8 mouse cellular contexts compared by ENCODE assay signal in the genomic region with DNA sequence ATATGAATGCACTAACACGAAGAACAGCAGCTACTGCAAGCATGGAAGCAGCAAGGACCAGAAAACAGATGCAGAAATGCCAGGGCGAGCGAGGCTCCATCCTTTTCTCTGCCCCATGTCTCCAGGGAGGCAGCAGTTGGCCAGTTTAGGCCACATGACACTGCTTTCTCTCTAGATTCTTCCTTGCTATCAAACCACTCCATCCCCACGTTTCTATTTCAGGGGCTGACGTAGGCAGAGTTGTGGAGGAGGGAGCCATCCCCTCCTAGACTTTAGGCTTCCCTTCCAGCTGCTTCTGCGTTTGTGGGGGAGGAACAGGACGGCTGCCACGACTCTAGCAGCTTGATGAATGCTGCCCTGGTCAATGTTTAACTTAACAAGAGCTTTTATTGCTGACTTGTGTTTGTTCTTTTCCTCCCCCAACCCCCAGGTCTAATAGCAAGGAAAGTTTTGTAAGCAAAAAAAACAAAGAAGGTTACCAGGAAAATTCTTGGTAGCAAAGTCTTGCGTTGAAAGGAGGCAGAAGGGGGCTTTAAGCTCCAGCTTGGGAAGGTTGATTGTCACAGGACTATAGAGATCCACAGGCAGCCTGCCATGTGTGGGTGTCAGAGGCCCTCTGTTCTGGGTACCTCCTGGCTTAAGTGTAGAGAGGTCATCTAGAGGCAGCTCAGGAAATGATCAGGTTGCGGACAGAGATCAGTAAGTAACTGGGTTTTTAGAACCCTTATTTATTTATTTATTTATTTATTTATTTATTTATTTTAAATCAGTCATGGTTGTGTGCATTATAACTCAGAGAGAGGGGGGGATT.
A peak's percentile ranks its signal among the peaks of the same experiment; 100 is the strongest.
DNase-seq lines count a peak whose midpoint lies in the region; ATAC-seq and TF ChIP-seq lines count a peak whose summit lies in the region.

No protein-coding gene starts in this region.

- no peaks in the 10 kb centered on the region for H3K36me3 ChIP-seq in liver, embryonic 14.5 days (replicated peaks; ENCODE audit: control insufficient read depth, insufficient read depth, low read depth)

- TF ChIP-seq EP300 in liver, embryonic 14.5 days (IDR thresholded peaks at IDR 0.05; ENCODE audit: low read depth) = no peak

- H3K4me2 ChIP-seq in liver, embryonic 14.5 days (ENCODE audit: low read depth) = peak overlapping the region; percentile 28; the same call in 1 of the 2 replicates

- peaks cover 0 to 22% of the 10 kb centered on the region in 2 experiments; a peak in 2 of 4 replicates for H3K4me1 ChIP-seq in liver, embryonic 14.5 days (replicated peaks; ENCODE audit: control insufficient read depth in 2 of 2, insufficient read depth in 2 of 2, low read length in 1 of 2)

- H3K27ac ChIP-seq in liver, embryonic 14.5 days = no peak overlapping the region

- no peaks in the 10 kb centered on the region for H3K27me3 ChIP-seq in liver, embryonic 14.5 days (ENCODE audit: control insufficient read depth, insufficient read depth, low read length)

- no peak overlapping the region for H3K4me3 ChIP-seq in liver, embryonic 14.5 days (ENCODE audit: insufficient read depth in 1 of 2, low read depth in 2 of 2, low read length in 2 of 2)

- no peak overlapping the region for H3K9ac ChIP-seq in liver, embryonic 14.5 days (replicated peaks)

- H3K9me3 ChIP-seq in liver, embryonic 14.5 days (ENCODE audit: control insufficient read depth, low read length) = no peaks in the 10 kb centered on the region

- ATAC-seq in common myeloid progenitor, adult 5-6 weeks (replicated peaks; ENCODE audit: low read depth, poor library complexity, severe bottlenecking) = peak; percentile 34; the same call in 1 of the 2 replicates
- ATAC-seq in liver, embryonic 14.5 days (ENCODE audit: insufficient read depth) = peak; percentile 51; the same call in 1 of the 2 replicates

- DNase-seq in fibroblast of lung, adult 2 months (ENCODE audit: low read depth) = peak; percentile 34
- peak; percentile 51 to 61 for DNase-seq in heart, postnatal 36 days
- DNase-seq in layer of hippocampus, adult 18-20 months (ENCODE audit: low spot score in 2 of 2) = peak; percentile 69 to 74
- peak in 2 of 3 experiments; percentile 20 to 23 for DNase-seq in liver, embryonic 14.5 days (ENCODE audit: low read depth in 3 of 3, low spot score in 3 of 3)
- peak; percentile 74 for DNase-seq in ovary, adult 18-20 months (ENCODE audit: low spot score)
- DNase-seq in B cell, adult 2 months = no peak
- DNase-seq in adrenal gland, postnatal 25 days = no peak

- 24% methylated on average over 10 of the region's 10 CpGs for WGBS in liver, embryonic 14.5 days (ENCODE audit: insufficient replicate concordance)

- intact Hi-C loops in heart, postnatal 36 days (cut with DNase I) = loop anchor here (5.0 kb wide), 1 partner anchor 186 kb away; no protein-coding TSS in a partner anchor

- TF ChIP-seq CTCF in liver, embryonic 14.5 days (IDR thresholded peaks at IDR 0.05; ENCODE audit: low read depth) = no peak

Comparison
In these comparisons a context has a peak if more than half of its experiments do, and no peak if none do; other contexts are left out.
1. DNase-seq: peak in fibroblast of lung, adult 2 months (single experiment), heart, postnatal 36 days (2 of 2), layer of hippocampus, adult 18-20 months (2 of 2), liver, embryonic 14.5 days (2 of 3) and ovary, adult 18-20 months (single experiment); none in B cell, adult 2 months (0 of 2) and adrenal gland, postnatal 25 days (single experiment).